Mouse (Mus musculus): ENCODE results near the gene Zic1. TPM values are rescaled to one million over a fixed set of nuclear protein-coding genes. Genes with fewer than 3 reads are reported as not detected.

Zic1 gene
- total RNA-seq, 1 experiment from 2014 or later = not detected

Other genes starting within 250 kb of the Zic1 start
- gene Zic4, start 3.4 kb downstream of the Zic1 start, total RNA-seq (2017) = not detected in 2 replicates

Measured in neutrophil, adult 5-6 weeks (primary cell).